Mouse (Mus musculus) brain, embryonic 14.5 days (tissue): Measurements from ENCODE around the gene Ehd1. TPM values are rescaled to one million over a fixed set of nuclear protein-coding genes. Genes with fewer than 3 reads are reported as not detected.
"Not testable (repeated sequence)": the region's sequence is repeated elsewhere in the genome, so short reads cannot be mapped to it uniquely, and the experiment has no call there.

ENCODE experiments used
- DNase-seq: peaks from one replicate; pipeline ENCODE4 v3.0.0-alpha.2; 2011; ENCODE audit warnings: low read depth
- CTCF ChIP-seq: fragments of 200-500 bp; IDR thresholded peaks from 2 replicates; pipeline ENCODE4 v1.5.1; 2012; ENCODE audit warnings: inconsistent platforms, mild to moderate bottlenecking, moderate library complexity, borderline replicate concordance; ENCODE audit not compliant: insufficient read depth, insufficient read length; ENCODE audit errors: extremely low read depth
- POLR2A ChIP-seq: fragments of 200-500 bp; IDR thresholded peaks from 2 replicates; pipeline ENCODE4 v1.6.1; 2012; ENCODE audit warnings: mild to moderate bottlenecking, inconsistent platforms, borderline replicate concordance; ENCODE audit not compliant: poor library complexity, insufficient read depth, insufficient read length, severe bottlenecking; ENCODE audit errors: extremely low read depth
- polyA plus RNA-seq: library from polyadenylated mRNA; depleted of rRNA; stranded (reverse); fragments of >200 nt; gene quantifications from 2 replicates; pipeline ENCODE4 v1.2.3, GENCODE M21; 2012

Ehd1 gene
- polyA plus RNA-seq, 1 experiment, result 212 TPM

GRCm38 (mm10) chr19:6302114-6302513 is 25.6 kb downstream of the Ehd1 start:
- TF ChIP-seq CTCF (no peak), POLR2A (no peak)
- no peak for DNase-seq

- DNase-seq, result peak; percentile 23
- no peak for TF ChIP-seq CTCF
- no peak for TF ChIP-seq POLR2A
Measured at GRCm38 (mm10) chr19:6302522-6302921, 26.0 kb downstream of the Ehd1 start.

GRCm38 (mm10) chr19:6303831-6304230 is 27.3 kb downstream of the Ehd1 start:
- no peak for DNase-seq
- TF ChIP-seq POLR2A, result no peak
- TF ChIP-seq CTCF, result no peak

- DNase-seq, result peak; percentile 85
- TF ChIP-seq POLR2A (no peak), CTCF (peak; percentile 90)
Measured at GRCm38 (mm10) chr19:6304787-6305516, 28.4 kb downstream of the Ehd1 start.

- TF ChIP-seq CTCF, result no peak
- TF ChIP-seq POLR2A, result no peak
- DNase-seq, result no peak
Measured at GRCm38 (mm10) chr19:6305517-6306115, 29.1 kb downstream of the Ehd1 start.

GRCm38 (mm10) chr19:6306137-6306551 is 29.6 kb downstream of the Ehd1 start, which contains the start of gene Cdc42bpg:
Gene Cdc42bpg (plus strand): TSS chr19:6306456.
- DNase-seq, result peak; percentile 75
- no peak for TF ChIP-seq CTCF
- TF ChIP-seq POLR2A, result no peak

- TF ChIP-seq POLR2A (no peak), CTCF (peak; percentile 66)
- DNase-seq, result peak; percentile 72
Measured at GRCm38 (mm10) chr19:6306586-6306985, 30.1 kb downstream of the Ehd1 start.

GRCm38 (mm10) chr19:6307733-6308531 is 31.4 kb downstream of the Ehd1 start:
- no peak for TF ChIP-seq CTCF
- no peak for TF ChIP-seq POLR2A

GRCm38 (mm10) chr19:6310181-6310580 is 33.7 kb downstream of the Ehd1 start:
- DNase-seq, result no peak
- TF ChIP-seq CTCF, result no peak

More at GRCm38 (mm10) chr19:6307733-6308531, 31.4 kb downstream of the Ehd1 start:
- no peak for DNase-seq

- DNase-seq, result not testable (repeated sequence)
Measured at GRCm38 (mm10) chr19:6311783-6312182, 35.3 kb downstream of the Ehd1 start.

- no peak for TF ChIP-seq CTCF
- TF ChIP-seq POLR2A, result no peak
- DNase-seq, result no peak
Measured at GRCm38 (mm10) chr19:6313796-6314195, 37.3 kb downstream of the Ehd1 start.

GRCm38 (mm10) chr19:6314513-6314912 is 38.0 kb downstream of the Ehd1 start:
- DNase-seq, result no peak
- TF ChIP-seq POLR2A (no peak), CTCF (no peak)

GRCm38 (mm10) chr19:6315573-6315972 is 39.0 kb downstream of the Ehd1 start:
- DNase-seq, result no peak
- TF ChIP-seq CTCF, result no peak
- no peak for TF ChIP-seq POLR2A
